Mouse (Mus musculus) neural tube, embryonic 11.5 days (tissue): ENCODE results near the gene H2-DMb2. TPM values are rescaled to one million over a fixed set of nuclear protein-coding genes. Genes with fewer than 3 reads are reported as not detected.
A peak's percentile ranks its signal among the peaks of the same experiment; 100 is the strongest.

Experiments
- ATAC-seq: fragments of 200-750 bp; cut with Nextera tagmentation; 2 replicates; pipeline ENCODE4 v1.8.0; 2017; ENCODE audit warnings: moderate number of reproducible peaks, mild to moderate bottlenecking, moderate TSS enrichment, moderate library complexity; ENCODE audit not compliant: insufficient read depth, low FRiP score, low TSS enrichment
- DNase-seq: peaks from one replicate; pipeline ENCODE4 v3.0.0-alpha.2; 2015; ENCODE audit warnings: low spot score
- H3K27ac ChIP-seq: fragments of 300-500 bp; sonication (generic); 2 replicates; pipeline ENCODE4 v1.5.1; 2014; ENCODE audit warnings: low read depth, mild to moderate bottlenecking, low read length
- H3K27me3 ChIP-seq: fragments of 300-500 bp; sonication (generic); 2 replicates; pipeline ENCODE4 v1.6.1; 2014; ENCODE audit warnings: mild to moderate bottlenecking, low read length, mixed read lengths; ENCODE audit not compliant: control insufficient read depth, insufficient read depth
- H3K36me3 ChIP-seq: fragments of 300-500 bp; sonication (generic); 2 replicates; pipeline ENCODE4 v1.6.1; 2014; ENCODE audit warnings: mild to moderate bottlenecking, low read length, moderate library complexity, mixed read lengths; ENCODE audit not compliant: control insufficient read depth, insufficient read depth
- H3K4me1 ChIP-seq: fragments of 300-500 bp; sonication (generic); 2 replicates; pipeline ENCODE4 v1.6.1; 2014; ENCODE audit warnings: low read length, mixed read lengths; ENCODE audit not compliant: control insufficient read depth, insufficient read depth
- H3K4me2 ChIP-seq: fragments of 300-500 bp; sonication (generic); 2 replicates; pipeline ENCODE4 v1.6.1; 2014; ENCODE audit warnings: low read depth, mild to moderate bottlenecking, moderate library complexity
- H3K4me3 ChIP-seq: fragments of 300-500 bp; sonication (generic); 2 replicates; pipeline ENCODE4 v1.5.1; 2014; ENCODE audit warnings: low read depth, low read length
- H3K9ac ChIP-seq: fragments of 300-500 bp; sonication (generic); 2 replicates; pipeline ENCODE4 v1.6.1; 2014; ENCODE audit warnings: mild to moderate bottlenecking, low read length
- H3K9me3 ChIP-seq: fragments of 300-500 bp; sonication (generic); 2 replicates; pipeline ENCODE4 v1.6.1; 2016; ENCODE audit warnings: low read length; ENCODE audit not compliant: control insufficient read depth
- WGBS: fragments of 180-500 bp; shearing (Covaris S2); extraction: QIAGEN DNeasy Blood & Tissue Kit; methylation state at CpG from one replicate; pipeline ENCODE4 v1.1.7; 2014; 5-methylcytosine and 5-hydroxymethylcytosine counted together
- polyA plus RNA-seq: library from polyadenylated mRNA; unstranded; fragments of >200 nt; fragmentation: Nextera tagmentation; extraction: Ambion mirVana; gene quantifications from 2 replicates; pipeline ENCODE4 v1.2.1, GENCODE M21; 2014

The H2-DMb2 gene
- polyA plus RNA-seq, 1 experiment from 2014 or later, result not detected

- H3K27ac ChIP-seq, result no peak overlapping the region
These were observed 14.7 kb upstream of the H2-DMb2 start for GRCm38 (mm10) chr17:34128264-34128937.

DNA sequence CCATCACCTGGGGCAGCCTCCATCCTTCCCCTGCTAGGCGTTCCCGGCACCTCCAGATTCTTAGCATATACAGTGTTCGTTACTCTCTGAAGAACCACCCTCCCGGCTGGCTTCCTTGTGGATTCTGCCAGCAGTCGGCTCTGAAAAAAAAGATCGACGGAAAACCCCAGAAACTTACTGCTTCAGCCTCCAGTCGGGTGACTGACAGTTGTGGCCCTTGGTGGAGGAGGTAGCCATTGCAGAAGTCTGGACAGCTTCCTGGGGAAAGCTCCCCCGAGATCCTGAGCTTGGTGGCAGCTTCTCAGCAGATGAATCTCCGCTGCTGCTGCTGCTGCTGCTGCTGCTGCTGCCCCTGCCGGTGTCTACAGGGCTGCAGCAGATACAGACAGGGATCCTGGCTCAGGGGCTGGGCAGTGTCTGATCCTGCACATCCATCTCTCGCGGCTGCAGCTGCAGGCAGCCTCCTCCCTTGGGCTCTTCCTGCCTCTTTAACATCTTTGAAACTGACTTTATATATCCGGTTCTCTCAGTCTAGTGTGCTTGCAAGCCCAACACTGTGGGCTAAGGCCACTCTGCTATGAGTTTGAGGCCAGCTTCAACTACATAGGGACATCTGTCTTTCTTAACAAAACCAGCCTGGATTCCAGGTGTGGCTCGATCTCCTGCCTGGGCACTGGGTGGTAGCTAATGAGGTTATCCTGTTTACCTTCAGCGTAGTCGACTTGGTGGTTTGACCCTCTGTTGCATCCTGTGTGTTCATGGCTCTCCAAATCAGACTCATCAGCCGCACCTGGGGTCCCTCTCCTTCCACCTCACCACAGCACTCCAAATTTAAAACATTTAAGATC is 13.9 kb upstream of the H2-DMb2 start:
- Histone ChIP-seq H3K27me3 (no peaks in the 10 kb centered on the region), H3K4me2 (peak overlapping the region; percentile 9; the same call in 1 of the 2 replicates), H3K27ac (no peak overlapping the region), H3K9ac (peak overlapping the region; percentile 18; the same call in 1 of the 2 replicates), H3K4me3 (no peak overlapping the region), H3K36me3 (no peaks in the 10 kb centered on the region), H3K4me1 (peaks cover 8% of the 10 kb centered on the region), H3K9me3 (no peaks in the 10 kb centered on the region)
- DNase-seq (peak; percentile 34), ATAC-seq (no peak)
- WGBS, result 24% methylated on average over 18 of the region's 18 CpGs

More at GRCm38 (mm10) chr17:34128264-34128937, 14.7 kb upstream of the H2-DMb2 start:
- WGBS, result 20% methylated on average over 13 of the region's 13 CpGs
- H3K4me3 ChIP-seq, result no peak overlapping the region
- H3K27me3 ChIP-seq, result no peaks in the 10 kb centered on the region
- H3K9me3 ChIP-seq, result no peaks in the 10 kb centered on the region
- no peak overlapping the region for H3K9ac ChIP-seq
- H3K4me1 ChIP-seq, result peaks cover 14% of the 10 kb centered on the region
- no peak for ATAC-seq
- H3K4me2 ChIP-seq, result peak overlapping the region; percentile 9; the same call in 1 of the 2 replicates
- H3K36me3 ChIP-seq, result no peaks in the 10 kb centered on the region
- DNase-seq, result no peak

- no peak overlapping the region for H3K27ac ChIP-seq
- peaks cover 8% of the 10 kb centered on the region for H3K4me1 ChIP-seq
- no peak overlapping the region for H3K4me3 ChIP-seq
- H3K9me3 ChIP-seq, result no peaks in the 10 kb centered on the region
- no peak overlapping the region for H3K9ac ChIP-seq
- whole genome bisulfite sequencing, result 79% methylated on average over 19 of the region's 19 CpGs
- H3K27me3 ChIP-seq, result no peaks in the 10 kb centered on the region
- ATAC-seq (no peak), DNase-seq (no peak)
- H3K4me2 ChIP-seq, result no peak overlapping the region
- no peaks in the 10 kb centered on the region for H3K36me3 ChIP-seq
These were observed 12.8 kb upstream of the H2-DMb2 start for GRCm38 (mm10) chr17:34130073-34130947.

- no peaks in the 10 kb centered on the region for H3K36me3 ChIP-seq
- H3K4me3 ChIP-seq, result no peak overlapping the region
- H3K27ac ChIP-seq, result no peak overlapping the region
- no peaks in the 10 kb centered on the region for H3K27me3 ChIP-seq
- no peak overlapping the region for H3K9ac ChIP-seq
- WGBS, result 81% methylated on average over 7 of the region's 7 CpGs
- H3K9me3 ChIP-seq, result no peaks in the 10 kb centered on the region
- no peak overlapping the region for H3K4me2 ChIP-seq
- ATAC-seq, result no peak
- H3K4me1 ChIP-seq, result peaks cover 8% of the 10 kb centered on the region
- no peak for DNase-seq
These were observed 11.2 kb upstream of the H2-DMb2 start for GRCm38 (mm10) chr17:34131911-34132310.

DNA sequence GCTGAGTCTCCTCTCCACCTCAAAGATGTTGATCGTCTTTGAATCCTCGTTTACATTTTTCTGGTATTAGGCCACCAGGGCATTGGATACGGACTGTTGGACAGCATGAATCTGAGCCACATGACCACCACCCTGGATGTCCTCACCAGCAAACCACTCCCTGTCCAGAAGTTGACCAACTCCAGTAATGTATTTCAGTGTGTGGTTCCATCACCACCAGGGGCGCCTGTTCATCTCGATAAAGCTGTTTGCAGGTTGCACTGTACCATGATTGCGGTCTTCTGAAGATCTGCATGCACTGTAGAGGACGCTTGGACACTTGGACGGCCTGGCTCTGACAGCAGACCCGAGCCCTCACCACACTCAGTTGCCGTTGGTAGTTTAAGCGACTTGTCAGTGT is 9.8 kb upstream of the H2-DMb2 start:
- ATAC-seq (no peak), DNase-seq (no peak)
- no peak overlapping the region for H3K4me3 ChIP-seq
- H3K4me2 ChIP-seq, result no peak overlapping the region
- H3K9ac ChIP-seq, result no peak overlapping the region
- peaks cover 3% of the 10 kb centered on the region for H3K27me3 ChIP-seq
- no peaks in the 10 kb centered on the region for H3K9me3 ChIP-seq
- no peaks in the 10 kb centered on the region for H3K36me3 ChIP-seq
- WGBS, result 86% methylated on average over 11 of the region's 11 CpGs
- H3K27ac ChIP-seq, result no peak overlapping the region
- peaks cover 5% of the 10 kb centered on the region for H3K4me1 ChIP-seq

DNA sequence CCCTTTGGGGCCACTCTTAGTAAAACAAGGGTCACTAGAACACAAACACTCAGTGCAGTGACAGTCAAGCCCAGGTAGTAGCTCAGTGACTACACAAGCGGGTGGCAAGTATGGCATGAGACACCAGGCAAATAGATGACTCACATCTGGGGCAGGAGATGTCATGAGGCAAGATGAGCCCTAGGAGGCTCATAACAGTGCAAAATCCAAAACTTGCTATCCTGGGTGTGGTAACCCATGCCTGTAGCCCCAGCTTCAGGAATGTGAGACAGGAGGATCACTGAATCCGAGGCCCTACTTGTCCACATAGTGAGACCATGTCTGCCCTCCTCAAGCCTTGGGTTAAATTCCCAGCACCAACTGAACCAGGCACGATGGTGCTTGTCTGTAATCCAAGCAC is 8.7 kb upstream of the H2-DMb2 start:
- Histone ChIP-seq H3K9me3 (no peaks in the 10 kb centered on the region), H3K27me3 (peaks cover 12% of the 10 kb centered on the region), H3K4me2 (no peak overlapping the region), H3K36me3 (no peaks in the 10 kb centered on the region), H3K4me1 (no peaks in the 10 kb centered on the region; the same call in 1 of the 2 replicates), H3K9ac (no peak overlapping the region), H3K27ac (no peak overlapping the region), H3K4me3 (no peak overlapping the region)
- no peak for ATAC-seq
- DNase-seq, result no peak
- 80% methylated on average over 3 of the region's 3 CpGs for WGBS

DNA sequence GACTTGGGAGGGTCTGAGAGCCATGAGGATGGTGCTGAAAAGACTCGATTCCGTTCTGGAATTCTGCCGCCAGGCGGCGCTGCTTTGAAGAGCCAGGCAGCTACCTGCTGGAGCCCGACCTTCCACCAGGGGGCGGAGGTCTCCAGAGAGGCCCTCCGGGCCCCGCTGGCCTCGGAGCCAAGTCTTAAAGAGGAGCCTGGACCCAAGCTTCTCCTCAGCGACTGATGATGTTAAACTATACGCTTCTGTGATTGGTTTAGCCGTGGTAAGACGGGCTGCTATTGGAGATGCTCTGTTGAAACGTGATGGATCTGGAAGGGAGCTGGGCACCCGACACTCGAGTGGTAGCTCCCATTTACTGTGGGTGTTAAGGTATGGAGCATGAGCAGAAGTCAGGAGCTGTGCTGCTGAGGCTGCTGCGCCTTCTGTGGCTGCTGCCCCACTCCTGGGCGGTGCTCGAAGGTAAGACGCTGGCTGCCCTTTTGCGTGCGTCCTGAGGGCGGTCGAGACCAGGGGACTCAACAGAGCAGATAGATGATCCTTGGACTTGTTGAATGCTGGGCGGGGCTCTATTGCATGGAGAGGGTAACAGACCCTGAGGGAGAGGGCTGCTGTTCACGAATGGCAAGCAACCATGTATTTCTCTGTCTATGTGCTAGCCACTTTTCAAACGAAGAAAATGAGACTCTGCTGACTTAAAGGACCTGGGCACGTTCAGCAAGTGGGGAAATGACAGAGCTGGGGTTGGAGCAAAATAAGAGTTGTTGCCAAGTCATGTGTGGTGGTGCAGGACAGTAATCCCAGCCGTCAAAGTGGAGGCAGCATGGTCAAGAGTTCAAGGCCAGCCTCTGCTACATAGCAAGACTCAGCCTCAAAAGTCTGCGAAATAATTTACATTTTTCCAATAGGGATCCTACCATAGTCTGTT is 7.5 kb upstream of the H2-DMb2 start:
- H3K9ac ChIP-seq, result no peak overlapping the region
- peak overlapping the region; percentile 21 for H3K4me3 ChIP-seq
- H3K9me3 ChIP-seq, result no peaks in the 10 kb centered on the region
- 6% methylated on average over 31 of the region's 31 CpGs for WGBS
- no peaks in the 10 kb centered on the region for H3K4me1 ChIP-seq
- DNase-seq (peak; percentile 98), ATAC-seq (peak; percentile 99)
- H3K36me3 ChIP-seq, result no peaks in the 10 kb centered on the region
- H3K27ac ChIP-seq, result no peak overlapping the region
- peaks cover 19% of the 10 kb centered on the region for H3K27me3 ChIP-seq
- peak overlapping the region; percentile 54 for H3K4me2 ChIP-seq

- ATAC-seq, result no peak
- no peaks in the 10 kb centered on the region for H3K36me3 ChIP-seq
- no peak overlapping the region for H3K9ac ChIP-seq
- no peak overlapping the region for H3K27ac ChIP-seq
- H3K4me2 ChIP-seq, result no peak overlapping the region
- no peaks in the 10 kb centered on the region for H3K4me1 ChIP-seq
- peaks cover 22% of the 10 kb centered on the region for H3K27me3 ChIP-seq
- 69% methylated on average over 7 of the region's 7 CpGs for WGBS
- no peak for DNase-seq
- no peak overlapping the region for H3K4me3 ChIP-seq
- H3K9me3 ChIP-seq, result no peaks in the 10 kb centered on the region
These were observed 5.5 kb upstream of the H2-DMb2 start for GRCm38 (mm10) chr17:34137601-34138000.
